Mouse (Mus musculus): Measurements from ENCODE around the gene Col4a3. TPM values are rescaled to one million over a fixed set of nuclear protein-coding genes. Genes with fewer than 3 reads are reported as not detected.

Gene Col4a3
- polyA plus RNA-seq, 1 experiment from 2014 or later: 0.12 TPM

DNA sequence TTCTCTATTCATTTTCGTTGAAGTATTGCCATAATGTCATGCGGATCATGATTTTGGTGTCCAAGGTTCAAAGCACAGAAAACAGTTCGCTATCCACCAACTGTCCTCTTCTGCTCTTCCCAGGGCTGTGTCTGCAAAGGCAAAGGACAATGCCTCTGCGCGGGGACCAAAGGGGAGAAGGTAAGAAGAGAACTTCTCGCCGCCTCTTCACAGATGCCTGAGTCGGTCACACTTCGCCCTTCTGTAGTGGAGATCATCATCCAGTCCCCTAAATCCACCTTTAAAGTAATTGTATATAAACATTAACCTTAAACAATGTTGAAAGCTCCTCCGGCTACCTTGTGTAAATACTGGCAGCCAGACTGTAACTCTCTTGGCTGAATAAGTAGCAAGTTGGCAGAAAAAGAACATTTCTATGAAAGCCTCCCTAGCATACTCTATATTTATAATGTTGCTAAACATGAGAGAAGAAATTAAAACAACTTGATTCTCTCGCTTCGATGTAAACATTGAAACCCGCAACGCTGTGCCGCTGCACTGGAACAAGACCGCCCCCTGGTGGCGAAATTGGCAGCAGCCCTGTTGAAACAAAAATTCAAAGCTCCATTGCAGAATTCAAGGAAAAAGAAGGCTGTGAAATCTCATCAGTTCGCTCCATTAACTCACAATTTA is 54.7 kb downstream of the Col4a3 start:
- H3K9me3 ChIP-seq: no peaks in the 10 kb centered on the region
- H3K4me3 ChIP-seq: peak overlapping the region; percentile 44
- H3K27ac ChIP-seq (replicated peaks): no peak overlapping the region
- H3K36me3 ChIP-seq (replicated peaks): no peaks in the 10 kb centered on the region
- no peaks in the 10 kb centered on the region for H3K4me1 ChIP-seq
- DNase-seq (ENCODE audit: low spot score): peak; percentile 80
- WGBS: 40% methylated on average over 18 of the region's 18 CpGs
- H3K27me3 ChIP-seq (replicated peaks; ENCODE audit: low read depth, poor library complexity, severe bottlenecking): no peaks in the 10 kb centered on the region

DNA sequence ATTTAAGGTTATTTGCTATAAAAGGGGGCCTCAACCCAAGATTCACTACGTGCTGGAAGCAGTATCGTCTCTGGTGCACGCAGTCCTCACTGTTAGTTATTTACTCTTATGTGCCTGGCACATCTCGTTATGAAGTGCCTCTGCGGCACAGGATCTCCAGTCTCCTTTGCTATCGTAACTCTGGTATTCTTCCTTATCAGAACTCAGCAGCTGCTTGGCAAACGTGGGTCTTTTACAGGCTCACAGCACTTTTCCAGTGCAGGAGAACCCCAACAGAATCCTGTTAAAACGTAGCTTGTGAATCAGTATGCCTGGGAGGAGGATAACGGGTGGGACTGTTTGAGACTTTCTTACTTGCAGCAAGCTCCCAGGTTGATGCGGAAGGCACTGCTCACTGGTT is 61.3 kb downstream of the Col4a3 start:
- DNase-seq (ENCODE audit: low spot score): no peak
- Histone ChIP-seq H3K36me3 (replicated peaks) (no peaks in the 10 kb centered on the region), H3K9me3 (no peaks in the 10 kb centered on the region), H3K4me3 (no peak overlapping the region), H3K27ac (replicated peaks) (no peak overlapping the region), H3K4me1 (no peaks in the 10 kb centered on the region), H3K27me3 (replicated peaks; ENCODE audit: low read depth, poor library complexity, severe bottlenecking) (no peaks in the 10 kb centered on the region)
- 76% methylated on average over 10 of the region's 10 CpGs for WGBS

DNA sequence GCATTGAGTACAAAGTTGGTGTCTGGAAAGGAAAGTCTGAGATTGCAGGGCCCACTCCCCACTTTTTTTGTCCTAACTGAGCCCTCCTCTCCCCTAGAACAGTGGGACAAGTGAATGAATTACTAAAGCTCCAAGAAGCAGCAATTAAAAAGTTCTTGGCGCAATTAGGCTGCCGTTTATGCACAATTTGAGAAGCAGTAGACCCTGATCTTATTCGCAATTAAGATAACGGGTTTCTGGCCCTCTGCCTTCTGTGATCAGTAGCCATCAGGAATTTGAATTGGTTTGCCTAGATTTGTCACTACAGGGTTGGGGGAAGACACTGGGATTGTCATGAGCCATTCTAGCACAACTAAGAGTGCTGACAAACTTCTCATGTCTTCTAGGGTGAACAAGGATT is 64.1 kb downstream of the Col4a3 start:
- Histone ChIP-seq H3K4me3 (no peak overlapping the region), H3K4me1 (no peaks in the 10 kb centered on the region), H3K36me3 (replicated peaks) (no peaks in the 10 kb centered on the region), H3K27me3 (replicated peaks; ENCODE audit: low read depth, poor library complexity, severe bottlenecking) (no peaks in the 10 kb centered on the region), H3K9me3 (no peaks in the 10 kb centered on the region), H3K27ac (replicated peaks) (no peak overlapping the region)
- DNase-seq (ENCODE audit: low spot score): no peak
- 81% methylated on average over 4 of the region's 4 CpGs for WGBS

DNA sequence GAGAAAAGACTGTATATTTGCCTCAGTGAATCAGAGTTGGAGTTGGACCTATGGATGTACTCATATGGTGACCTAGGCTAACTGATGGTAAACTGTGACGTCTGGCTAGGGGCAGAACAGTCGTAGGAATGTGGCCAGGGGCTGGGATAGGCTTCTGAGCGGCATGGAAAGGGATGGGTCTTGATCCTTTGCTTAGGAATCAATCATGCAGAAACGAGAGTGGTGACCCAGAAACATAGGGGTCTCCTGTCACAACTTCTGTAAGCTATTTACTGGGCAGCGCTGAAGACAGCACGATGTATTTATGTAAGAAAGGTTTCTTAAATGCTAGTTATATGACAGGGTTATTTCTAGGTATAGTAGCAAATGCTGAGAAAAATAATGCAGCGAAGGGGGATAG is 67.3 kb downstream of the Col4a3 start:
- 55% methylated on average over 7 of the region's 7 CpGs for WGBS
- no peaks in the 10 kb centered on the region for H3K4me1 ChIP-seq
- no peaks in the 10 kb centered on the region for H3K9me3 ChIP-seq
- H3K4me3 ChIP-seq: no peak overlapping the region
- no peaks in the 10 kb centered on the region for H3K27me3 ChIP-seq (replicated peaks; ENCODE audit: low read depth, poor library complexity, severe bottlenecking)
- no peak for DNase-seq (ENCODE audit: low spot score)
- H3K27ac ChIP-seq (replicated peaks): no peak overlapping the region
- no peaks in the 10 kb centered on the region for H3K36me3 ChIP-seq (replicated peaks)

DNA sequence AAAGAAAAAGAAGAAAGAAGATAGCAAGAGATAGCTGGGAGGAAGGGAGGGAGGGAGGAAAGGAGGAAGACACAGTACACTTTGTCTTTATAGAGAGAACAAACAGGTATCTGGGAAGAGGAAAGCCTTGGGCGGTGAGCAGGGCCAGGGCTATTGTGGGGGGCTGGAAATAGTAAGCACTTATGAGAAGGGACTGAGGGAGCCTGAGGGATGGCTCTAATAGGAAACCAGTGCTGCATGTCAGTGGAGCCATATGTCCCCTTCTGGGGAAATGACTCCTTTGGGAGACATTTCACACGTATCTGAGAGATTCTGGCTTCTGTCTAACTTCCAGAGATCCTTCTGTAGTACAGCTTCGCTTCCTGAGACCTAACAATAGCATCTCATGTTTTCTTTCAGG is 69.7 kb downstream of the Col4a3 start:
- Histone ChIP-seq H3K4me1 (no peaks in the 10 kb centered on the region), H3K9me3 (no peaks in the 10 kb centered on the region), H3K27me3 (replicated peaks; ENCODE audit: low read depth, poor library complexity, severe bottlenecking) (no peaks in the 10 kb centered on the region), H3K36me3 (replicated peaks) (no peaks in the 10 kb centered on the region), H3K4me3 (no peak overlapping the region), H3K27ac (replicated peaks) (no peak overlapping the region)
- WGBS: 79% methylated on average over 3 of the region's 3 CpGs
- DNase-seq (ENCODE audit: low spot score): no peak

DNA sequence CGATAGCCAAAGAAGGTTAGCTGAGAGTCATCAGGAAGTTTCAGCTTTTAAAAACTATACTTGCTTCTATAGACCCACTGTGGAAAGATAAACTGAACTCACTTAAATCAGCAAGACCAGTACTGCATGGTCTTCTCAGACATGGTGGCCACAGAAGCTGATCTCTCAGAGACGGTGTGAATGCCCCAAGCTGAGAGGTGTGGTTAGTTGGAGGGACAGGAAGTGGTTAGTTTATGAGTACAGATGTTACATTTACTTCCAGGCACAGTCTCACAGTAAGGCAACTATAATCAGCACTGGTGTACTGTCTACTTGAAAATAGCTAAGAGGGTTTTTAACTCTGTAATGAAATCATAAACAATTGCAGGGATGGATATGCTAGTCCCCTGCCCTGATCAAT is 75.5 kb downstream of the Col4a3 start:
- DNase-seq (ENCODE audit: low spot score): no peak
- WGBS: 88% methylated on average over 2 of the region's 2 CpGs
- H3K36me3 ChIP-seq (replicated peaks): no peaks in the 10 kb centered on the region
- no peak overlapping the region for H3K4me3 ChIP-seq
- H3K27me3 ChIP-seq (replicated peaks; ENCODE audit: low read depth, poor library complexity, severe bottlenecking): no peaks in the 10 kb centered on the region
- H3K27ac ChIP-seq (replicated peaks): no peak overlapping the region
- no peaks in the 10 kb centered on the region for H3K4me1 ChIP-seq
- no peaks in the 10 kb centered on the region for H3K9me3 ChIP-seq

DNA sequence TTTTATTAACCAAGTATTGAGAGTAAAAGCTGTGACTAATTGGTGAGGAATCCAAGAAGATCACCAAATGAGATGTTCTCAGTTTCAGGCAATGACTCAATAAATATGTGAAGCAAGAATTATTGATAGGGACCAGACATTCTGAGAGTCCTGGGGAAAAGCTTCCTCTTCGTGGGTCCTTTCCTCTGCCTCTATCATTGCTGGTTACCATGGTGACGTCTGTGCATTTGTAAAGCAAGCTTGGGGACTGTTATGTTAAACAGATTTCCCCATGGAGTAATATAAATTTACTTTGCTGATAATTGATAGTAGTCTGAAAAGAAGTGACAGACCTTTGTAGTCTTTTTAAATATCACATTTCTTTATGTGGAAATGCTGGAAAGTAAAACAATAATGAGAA is 76.8 kb downstream of the Col4a3 start:
- Histone ChIP-seq H3K36me3 (replicated peaks) (no peaks in the 10 kb centered on the region), H3K27me3 (replicated peaks; ENCODE audit: low read depth, poor library complexity, severe bottlenecking) (no peaks in the 10 kb centered on the region), H3K4me3 (no peak overlapping the region), H3K27ac (replicated peaks) (no peak overlapping the region), H3K9me3 (no peaks in the 10 kb centered on the region), H3K4me1 (no peaks in the 10 kb centered on the region)
- 46% methylated on average over 2 of the region's 2 CpGs for WGBS
- DNase-seq (ENCODE audit: low spot score): no peak

DNA sequence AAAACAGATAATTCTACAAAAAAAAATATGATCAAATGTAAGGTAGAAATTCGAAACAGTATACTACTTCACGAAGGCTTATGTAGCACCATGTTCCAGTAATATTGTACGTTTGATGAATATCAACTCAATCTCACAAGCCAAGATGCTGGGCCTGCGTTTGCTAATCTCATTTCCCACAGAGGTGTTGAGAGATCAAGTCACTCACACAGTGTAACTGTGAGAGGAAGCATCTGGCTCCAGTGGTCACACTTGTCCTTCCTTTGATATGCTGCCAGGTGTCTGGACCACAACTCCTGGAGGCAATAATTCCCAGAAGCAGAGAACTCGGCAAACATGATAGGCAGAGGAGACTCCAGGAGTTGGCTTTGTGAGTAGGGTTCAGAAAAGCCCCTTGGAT is 99.6 kb downstream of the Col4a3 start:
- DNase-seq (ENCODE audit: low spot score): no peak
- Histone ChIP-seq H3K27me3 (replicated peaks; ENCODE audit: low read depth, poor library complexity, severe bottlenecking) (no peaks in the 10 kb centered on the region), H3K9me3 (no peaks in the 10 kb centered on the region), H3K36me3 (replicated peaks) (no peaks in the 10 kb centered on the region), H3K4me3 (no peak overlapping the region), H3K4me1 (no peaks in the 10 kb centered on the region), H3K27ac (replicated peaks) (no peak overlapping the region)
- WGBS: 89% methylated on average over 5 of the region's 5 CpGs

DNA sequence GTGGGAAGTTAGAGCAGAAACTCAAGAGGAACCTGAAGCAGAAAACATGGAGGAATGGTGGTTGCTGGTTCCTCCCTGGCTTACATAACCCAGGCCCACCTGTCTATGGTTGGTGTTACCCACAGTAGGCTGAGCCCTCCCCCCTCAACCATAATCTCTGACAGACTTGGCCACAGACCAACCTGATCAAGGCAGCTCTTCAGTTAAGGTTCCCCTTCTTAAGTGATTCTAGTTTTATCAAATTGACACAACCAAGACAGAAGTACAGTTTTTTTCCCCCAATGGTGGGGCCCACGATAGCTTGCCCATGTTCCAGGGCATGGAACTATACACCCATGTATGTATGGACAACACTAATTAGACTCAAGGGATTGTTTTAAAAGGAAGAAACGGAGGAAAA is 100.1 kb downstream of the Col4a3 start:
- H3K4me3 ChIP-seq: no peak overlapping the region
- 85% methylated on average over 2 of the region's 2 CpGs for WGBS
- no peaks in the 10 kb centered on the region for H3K27me3 ChIP-seq (replicated peaks; ENCODE audit: low read depth, poor library complexity, severe bottlenecking)
- H3K27ac ChIP-seq (replicated peaks): no peak overlapping the region
- no peaks in the 10 kb centered on the region for H3K4me1 ChIP-seq
- no peaks in the 10 kb centered on the region for H3K9me3 ChIP-seq
- no peaks in the 10 kb centered on the region for H3K36me3 ChIP-seq (replicated peaks)
- no peak for DNase-seq (ENCODE audit: low spot score)

DNA sequence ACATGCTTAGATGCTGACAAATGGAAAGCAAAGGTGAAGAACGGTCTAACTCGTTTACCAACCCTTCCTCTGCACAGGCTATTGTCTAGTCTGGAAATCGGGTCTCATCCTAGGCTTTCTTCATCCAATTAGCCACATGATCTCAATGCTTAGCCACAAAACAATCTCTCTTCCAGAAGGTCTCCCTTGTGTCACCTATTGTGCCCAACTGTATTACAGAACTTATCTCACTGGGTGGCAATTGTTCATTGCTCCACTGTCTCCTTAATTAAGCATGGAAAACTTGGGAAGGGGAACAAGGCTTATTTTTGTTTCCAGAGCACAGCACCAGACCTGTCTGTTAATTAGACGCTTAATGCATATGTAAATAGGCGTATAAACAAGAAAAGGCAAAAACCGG is 101.2 kb downstream of the Col4a3 start:
- WGBS: 74% methylated on average over 6 of the region's 6 CpGs

DNA sequence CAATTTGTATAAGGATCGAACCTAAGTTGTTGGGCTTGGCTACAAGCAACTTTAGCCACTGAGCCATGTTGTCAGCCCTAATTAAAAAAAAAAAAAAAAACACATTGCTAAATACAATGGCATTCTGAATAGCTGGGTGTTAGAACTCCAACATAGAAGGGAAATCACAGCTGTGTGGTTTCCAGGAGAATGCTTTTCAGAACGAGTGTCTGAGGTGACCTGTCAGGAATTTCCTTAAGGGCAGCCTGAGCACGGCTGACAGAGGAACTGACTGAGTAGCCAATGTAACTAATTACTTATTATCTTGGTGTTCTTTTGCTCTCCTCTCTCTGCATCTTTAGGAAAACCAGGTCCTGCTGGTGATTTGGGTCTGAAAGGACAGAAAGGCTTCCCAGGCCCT is 109.2 kb downstream of the Col4a3 start:
- H3K9me3 ChIP-seq: no peaks in the 10 kb centered on the region
- DNase-seq (ENCODE audit: low spot score): no peak
- no peaks in the 10 kb centered on the region for H3K4me1 ChIP-seq
- H3K27me3 ChIP-seq (replicated peaks; ENCODE audit: low read depth, poor library complexity, severe bottlenecking): no peaks in the 10 kb centered on the region
- 38% methylated on average over 3 of the region's 3 CpGs for WGBS
- H3K4me3 ChIP-seq: no peak overlapping the region
- no peaks in the 10 kb centered on the region for H3K36me3 ChIP-seq (replicated peaks)
- no peak overlapping the region for H3K27ac ChIP-seq (replicated peaks)

More for the DNA sequence above, 101.2 kb downstream of the Col4a3 start:
- Histone ChIP-seq H3K4me1 (no peaks in the 10 kb centered on the region), H3K36me3 (replicated peaks) (no peaks in the 10 kb centered on the region), H3K27ac (replicated peaks) (no peak overlapping the region), H3K27me3 (replicated peaks; ENCODE audit: low read depth, poor library complexity, severe bottlenecking) (no peaks in the 10 kb centered on the region), H3K9me3 (no peaks in the 10 kb centered on the region), H3K4me3 (no peak overlapping the region)
- no peak for DNase-seq (ENCODE audit: low spot score)

DNA sequence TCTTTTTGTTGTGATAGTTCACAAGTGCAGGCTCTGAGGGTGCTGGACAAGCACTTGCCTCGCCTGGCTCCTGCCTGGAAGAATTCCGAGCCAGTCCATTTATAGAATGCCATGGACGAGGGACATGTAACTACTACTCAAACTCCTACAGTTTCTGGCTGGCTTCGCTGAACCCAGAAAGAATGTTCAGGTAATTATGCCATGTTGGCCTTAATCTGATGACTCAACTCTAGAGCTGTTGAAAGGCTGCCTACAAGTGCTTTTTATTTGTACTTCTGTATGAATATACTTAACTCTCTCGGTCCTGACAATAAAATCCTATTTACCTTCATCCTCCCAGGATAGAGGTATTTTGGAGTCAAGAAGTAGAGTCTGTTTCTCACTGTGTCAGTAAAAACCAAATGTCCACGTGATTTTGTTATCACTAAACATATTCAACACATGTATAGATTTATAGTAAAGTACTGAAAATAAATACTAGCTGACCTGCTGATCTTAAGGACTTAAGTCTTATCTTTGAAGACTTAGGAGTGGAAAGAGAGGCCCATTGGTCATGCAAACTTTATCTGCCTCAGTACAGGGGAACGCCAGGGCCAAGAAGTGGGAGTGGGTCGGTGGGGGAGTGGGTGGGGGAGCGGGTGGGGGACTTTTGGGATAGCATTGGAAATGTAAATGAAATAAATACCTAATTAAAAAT is 131.2 kb downstream of the Col4a3 start:
- no peak for DNase-seq (ENCODE audit: low spot score)
- Histone ChIP-seq H3K27me3 (replicated peaks; ENCODE audit: low read depth, poor library complexity, severe bottlenecking) (peaks cover 10% of the 10 kb centered on the region), H3K9me3 (no peaks in the 10 kb centered on the region), H3K4me3 (no peak overlapping the region), H3K27ac (replicated peaks) (no peak overlapping the region), H3K4me1 (no peaks in the 10 kb centered on the region), H3K36me3 (replicated peaks) (no peaks in the 10 kb centered on the region)
- WGBS: 78% methylated on average over 9 of the region's 9 CpGs

DNA sequence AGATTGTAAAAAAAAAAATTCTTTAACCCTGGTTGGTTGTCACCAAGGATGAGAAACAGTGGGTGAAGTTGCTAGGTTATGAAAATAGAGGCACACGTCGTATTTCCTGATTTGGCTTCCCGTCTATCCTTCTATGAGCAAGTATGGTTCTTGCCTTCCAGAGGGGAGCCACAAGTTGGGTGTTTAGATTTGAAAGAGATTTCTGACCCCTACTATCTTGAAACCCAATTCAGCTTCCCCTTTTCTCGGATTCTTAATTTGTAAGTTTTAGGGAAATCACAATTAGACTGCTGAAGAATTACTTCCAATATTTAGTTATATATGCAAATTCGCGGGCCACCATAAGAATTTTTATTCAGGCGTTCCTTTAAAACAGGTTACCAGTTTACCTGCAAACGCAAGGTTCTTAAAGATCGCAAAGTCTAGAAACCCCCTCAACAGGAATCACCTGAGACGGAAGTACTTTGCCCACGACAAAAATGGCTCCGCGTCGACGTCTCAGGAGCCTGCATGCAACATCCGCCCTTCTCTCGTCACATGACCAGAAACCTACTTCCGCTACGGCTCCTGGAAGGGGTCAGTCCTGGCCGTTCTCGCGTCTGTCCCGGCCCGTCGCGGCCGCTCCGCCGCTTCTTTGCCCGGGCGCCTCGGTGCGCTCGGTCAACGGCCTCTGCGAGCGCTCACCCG is 137.8 kb downstream of the Col4a3 start, which contains the start of gene Mff:
Mff (plus strand) TSS at position 552 of the 687 bp plus-strand sequence.
- Histone ChIP-seq H3K27me3 (replicated peaks; ENCODE audit: low read depth, poor library complexity, severe bottlenecking) (peaks cover 18% of the 10 kb centered on the region), H3K4me3 (peak within 1 kb of the TSS; percentile 86), H3K9me3 (no peaks in the 10 kb centered on the region), H3K27ac (replicated peaks) (peak within 1 kb of the TSS; percentile 95), H3K36me3 (replicated peaks) (peaks cover 17% of the 10 kb centered on the region), H3K4me1 (peaks cover 9% of the 10 kb centered on the region)
- WGBS: 10% methylated on average over 38 of the region's 38 CpGs
- peak; percentile 93 for DNase-seq (ENCODE audit: low spot score)
